Mouse (Mus musculus): ENCODE measurements around the gene Tpp1.
"Not testable (repeated sequence)": the region's sequence is repeated elsewhere in the genome, so short reads cannot be mapped to it uniquely, and the experiment has no call there.

Gene Tpp1

DNA sequence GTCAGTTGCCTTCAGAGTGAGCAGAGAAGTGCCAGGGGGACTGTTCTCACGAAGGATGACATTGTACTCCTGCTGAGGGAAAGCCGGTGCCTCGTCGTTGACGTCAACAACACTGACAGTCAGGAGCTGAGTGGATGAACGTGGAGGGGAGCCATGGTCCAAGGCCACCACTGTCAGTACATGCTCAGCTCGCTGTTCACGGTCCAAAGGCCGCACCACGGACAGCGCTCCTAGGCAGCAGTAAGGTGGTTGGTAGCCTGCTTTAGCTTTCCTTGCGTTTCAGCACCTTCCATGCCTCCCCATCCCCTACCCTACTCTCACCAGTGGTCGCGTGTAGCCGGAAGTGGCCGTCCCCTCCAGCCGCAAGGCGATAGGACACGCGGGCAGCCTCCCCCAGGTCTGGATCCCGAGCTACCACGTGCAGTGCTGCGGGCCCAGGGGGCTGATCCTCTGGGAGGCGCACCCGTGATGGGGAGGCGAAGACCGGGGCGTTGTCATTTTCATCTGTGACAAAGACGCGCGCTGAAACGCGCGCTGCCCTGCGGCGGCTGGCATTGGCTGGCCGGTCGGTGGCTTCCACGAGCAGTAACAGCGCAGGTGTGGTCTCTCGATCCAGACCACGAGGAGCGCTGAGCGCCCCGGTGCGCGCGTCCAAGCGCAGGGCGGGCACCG is 9.9 kb upstream of the Tpp1 start:
- DNase-seq: no peak

DNA sequence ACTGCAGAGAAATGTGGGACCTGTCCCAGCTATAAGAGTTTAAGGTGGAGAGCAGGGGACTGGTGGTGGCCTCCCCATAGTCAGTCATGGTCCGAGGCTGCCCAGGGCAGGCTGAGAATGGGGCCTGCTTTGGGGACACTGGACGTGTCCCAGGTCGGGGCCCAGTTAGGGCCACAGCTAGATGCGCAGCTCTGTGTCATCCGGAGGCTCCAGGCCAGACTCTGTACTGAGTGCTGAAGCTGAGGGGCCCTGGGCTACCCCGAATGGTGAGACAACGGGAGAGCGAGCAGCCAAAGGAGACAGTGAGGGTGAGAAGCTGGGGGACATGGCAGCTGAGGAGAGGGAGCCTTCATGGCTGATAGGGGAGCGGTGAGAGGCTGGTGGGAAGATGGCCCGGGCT is 1.2 kb upstream of the Tpp1 start:
- DNase-seq: no peak

DNA sequence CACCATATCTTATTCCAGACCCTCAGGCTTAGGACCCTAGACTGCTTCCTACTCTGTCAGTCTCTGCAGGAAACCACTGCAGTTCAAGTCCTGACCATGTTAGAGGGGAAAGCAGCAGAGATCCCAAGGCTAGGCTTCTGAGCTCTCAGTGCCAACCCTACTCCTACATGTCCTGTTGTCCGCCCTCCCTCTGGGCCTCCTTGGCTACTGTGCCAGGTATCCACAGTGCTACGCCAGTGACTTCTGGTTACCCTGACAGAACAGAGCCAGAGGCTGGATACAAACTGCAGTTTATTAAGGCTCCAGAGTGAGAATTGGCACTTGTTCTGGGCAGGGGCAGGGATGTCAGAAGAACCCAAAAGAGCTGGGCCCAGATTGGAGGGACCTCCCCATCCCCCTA is 681 bp upstream of the Tpp1 start:
- DNase-seq: peak; percentile 53 to 67

DNA sequence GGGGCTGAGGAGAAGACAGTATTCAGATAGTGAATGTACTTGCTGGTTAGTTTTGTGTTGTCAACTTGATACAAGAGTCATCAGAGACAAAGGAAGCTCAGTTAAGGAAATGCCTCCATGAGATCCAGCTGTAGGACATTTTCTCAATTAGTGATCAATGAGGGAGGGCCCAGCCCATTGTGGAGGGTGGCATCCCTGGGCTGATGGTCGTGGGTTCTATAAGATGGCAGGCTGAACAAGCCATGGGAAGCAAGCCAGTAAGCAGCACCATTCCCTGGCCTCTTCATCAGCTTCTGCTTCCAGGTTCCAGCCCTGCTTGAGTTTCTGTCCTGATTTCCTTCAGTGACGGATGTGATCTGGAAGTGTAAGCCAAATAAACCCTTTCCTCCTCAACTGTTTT is 4.3 kb downstream of the Tpp1 start:
- DNase-seq: no peak

GRCm38 (mm10) chr7:105743926-105744590 is 8.0 kb downstream of the Tpp1 start, which contains the start of gene Taf10:
Gene Taf10, minus strand, starts transcription at chr7:105744361.
- peak; percentile 86 to 88 for DNase-seq

GRCm38 (mm10) chr7:105743246-105743925 is 8.6 kb downstream of the Tpp1 start:
- DNase-seq: not testable (repeated sequence)

DNA sequence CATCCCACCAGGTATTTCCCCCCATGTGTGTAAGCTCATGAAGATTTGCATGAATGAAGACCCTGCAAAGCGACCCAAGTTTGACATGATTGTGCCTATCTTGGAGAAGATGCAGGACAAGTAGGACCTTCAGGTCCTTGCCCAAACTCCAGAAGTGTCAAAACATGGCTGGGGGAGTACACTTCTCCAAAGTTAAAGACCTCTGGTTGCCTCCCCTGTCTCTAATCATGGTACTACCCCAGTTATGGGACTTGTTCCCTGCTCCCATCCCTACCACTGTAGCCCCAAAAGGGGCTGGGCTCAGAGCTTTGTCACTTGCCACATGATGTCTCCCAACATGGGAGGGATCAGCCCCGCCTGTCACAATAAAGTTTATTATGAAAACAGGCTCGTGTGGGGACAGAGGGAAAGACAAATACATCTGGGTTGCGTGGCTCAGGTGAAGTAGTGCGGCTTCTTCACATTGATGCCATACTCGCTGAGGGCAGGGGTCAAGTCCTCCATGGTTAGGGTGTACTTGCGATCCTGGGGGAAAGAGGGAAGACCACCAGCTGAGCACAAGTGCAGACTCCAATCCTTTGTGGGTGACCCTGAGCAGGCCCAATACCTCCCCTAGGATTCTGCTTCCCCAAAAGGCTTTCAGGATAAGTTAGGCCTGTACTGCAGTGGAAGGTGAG is 9.4 kb downstream of the Tpp1 start:
- not testable (repeated sequence) for DNase-seq

- no peak for DNase-seq
Observed at GRCm38 (mm10) chr7:105741978-105742377, 10.1 kb downstream of the Tpp1 start.

DNA sequence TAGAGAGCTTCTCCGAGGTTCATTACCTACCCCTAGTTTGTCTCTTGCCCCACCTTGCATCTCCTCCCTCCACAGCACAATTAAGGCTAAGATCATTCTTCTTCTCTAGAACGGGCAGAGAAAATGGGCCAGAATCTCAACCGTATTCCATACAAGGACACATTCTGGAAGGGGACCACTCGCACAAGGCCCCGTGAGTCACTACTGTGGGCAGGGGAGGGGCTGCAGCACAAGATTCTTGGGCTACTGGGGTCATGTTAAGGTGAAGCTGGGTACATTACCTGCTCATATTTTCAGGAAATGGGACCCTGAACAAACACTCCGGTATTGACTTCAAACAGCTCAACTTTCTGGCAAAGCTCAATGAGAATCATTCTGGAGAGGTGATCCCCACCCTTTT is 11.2 kb downstream of the Tpp1 start:
- DNase-seq: no peak

- DNase-seq: no peak
Observed at GRCm38 (mm10) chr7:105740089-105740795, 11.8 kb downstream of the Tpp1 start.

DNA sequence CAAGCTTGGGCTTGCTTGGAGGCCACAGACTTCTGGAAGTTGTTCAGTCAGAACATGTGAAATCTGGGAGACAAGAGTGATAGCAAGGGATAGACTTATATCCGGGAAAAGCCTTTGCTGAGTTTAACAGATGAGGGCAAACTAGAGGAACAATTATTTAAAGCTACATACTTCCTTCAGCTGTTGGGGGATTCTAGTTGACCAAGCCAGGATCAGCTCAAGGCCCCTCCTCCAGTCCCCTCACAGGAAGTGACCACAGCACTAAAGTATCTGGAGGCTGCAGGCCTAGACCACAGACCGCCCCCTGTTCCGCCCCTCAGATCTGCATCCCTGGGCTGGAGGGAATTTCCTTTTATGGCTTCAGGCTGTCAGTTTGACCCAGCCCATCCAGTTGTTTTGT is 13.1 kb downstream of the Tpp1 start:
- no peak for DNase-seq

DNA sequence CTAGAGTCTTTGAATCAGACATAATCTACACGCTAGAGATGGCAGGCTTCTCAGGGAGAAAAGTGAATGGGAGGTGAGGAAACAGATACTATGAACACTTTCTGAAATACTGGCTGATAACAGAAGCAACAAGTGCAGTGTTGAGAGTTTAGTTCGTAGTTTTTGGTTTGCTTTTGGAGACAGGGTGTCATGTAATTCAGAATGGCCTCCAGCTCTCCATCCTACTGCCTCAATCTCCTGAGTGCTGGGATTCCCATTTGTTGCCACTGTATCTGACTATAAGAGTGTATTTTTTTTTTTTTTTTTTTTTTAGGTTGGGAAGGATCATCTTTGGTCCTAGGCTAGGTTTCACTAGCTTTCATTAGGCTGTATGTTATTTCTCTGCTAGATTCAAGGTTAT is 13.7 kb downstream of the Tpp1 start:
- no peak for DNase-seq

DNA sequence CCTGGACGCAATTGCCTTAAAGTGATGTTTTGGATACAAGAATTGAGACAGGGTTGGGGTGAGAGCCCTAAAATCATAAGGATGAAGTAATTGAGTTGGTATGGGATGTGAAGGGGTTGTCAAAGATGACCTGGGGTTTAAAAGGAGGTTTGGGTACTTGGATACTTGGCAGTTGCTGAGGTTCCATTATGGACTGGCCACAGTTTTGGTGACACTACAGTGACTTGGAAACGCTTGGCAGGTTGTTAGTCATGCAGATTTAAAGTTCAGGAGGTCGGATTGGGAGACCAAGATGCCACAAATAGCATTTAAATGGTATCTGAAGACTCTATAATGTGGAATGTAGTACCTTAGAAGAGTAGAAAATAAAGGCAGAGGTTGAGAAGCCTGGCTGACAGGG is 14.4 kb downstream of the Tpp1 start:
- DNase-seq: no peak

GRCm38 (mm10) chr7:105736911-105737521 is 15.0 kb downstream of the Tpp1 start, which contains the start of gene Rrp8:
Gene Rrp8, minus strand, starts transcription at chr7:105737385.
- peak; percentile 36 to 54 for DNase-seq

- peak; percentile 91 to 92 for DNase-seq
Observed at GRCm38 (mm10) chr7:105736264-105736901, 15.7 kb downstream of the Tpp1 start, which contains the start of gene Ilk. Gene Ilk, plus strand, starts transcription at chr7:105736592.

DNA sequence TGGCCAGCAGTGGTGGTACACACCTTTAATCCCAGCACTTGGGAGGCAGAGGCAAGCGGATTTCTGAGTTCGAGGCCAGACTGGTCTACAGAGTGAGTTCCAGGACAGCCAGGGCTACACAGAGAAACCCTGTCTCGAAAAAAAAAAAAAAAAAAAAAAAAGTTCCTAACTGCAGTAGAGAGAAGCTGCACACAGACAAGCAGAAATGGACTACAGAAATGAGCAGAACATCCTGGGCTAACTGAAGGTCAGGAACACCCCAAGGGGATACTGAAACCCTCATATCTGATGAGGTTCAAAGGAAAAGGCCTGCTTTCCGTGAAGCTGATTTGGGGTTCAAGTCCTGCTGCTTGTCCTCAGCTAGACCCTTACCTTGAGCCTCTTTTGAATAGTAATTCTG is 16.6 kb downstream of the Tpp1 start:
- not testable (repeated sequence) for DNase-seq

DNA sequence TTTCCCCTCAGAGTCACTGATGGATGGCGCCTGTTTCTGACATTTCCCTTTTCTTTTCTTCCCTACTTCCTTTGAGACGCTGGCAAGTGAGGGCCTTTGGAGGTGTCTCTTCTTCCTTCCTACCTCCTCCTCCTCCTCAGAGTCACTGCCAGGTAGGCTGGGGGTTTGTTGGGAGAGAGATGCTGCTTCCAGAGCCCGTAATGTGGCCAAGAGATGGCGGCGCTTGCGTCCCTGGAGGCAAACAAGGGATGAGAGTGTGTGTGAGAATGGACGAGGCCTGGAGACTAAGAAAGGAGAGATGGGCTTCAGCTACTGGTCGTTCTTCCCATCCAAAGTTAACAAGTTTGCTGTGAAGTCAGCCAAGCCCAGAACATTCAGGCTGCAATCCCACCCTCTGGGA is 17.2 kb downstream of the Tpp1 start:
- no peak for DNase-seq

DNA sequence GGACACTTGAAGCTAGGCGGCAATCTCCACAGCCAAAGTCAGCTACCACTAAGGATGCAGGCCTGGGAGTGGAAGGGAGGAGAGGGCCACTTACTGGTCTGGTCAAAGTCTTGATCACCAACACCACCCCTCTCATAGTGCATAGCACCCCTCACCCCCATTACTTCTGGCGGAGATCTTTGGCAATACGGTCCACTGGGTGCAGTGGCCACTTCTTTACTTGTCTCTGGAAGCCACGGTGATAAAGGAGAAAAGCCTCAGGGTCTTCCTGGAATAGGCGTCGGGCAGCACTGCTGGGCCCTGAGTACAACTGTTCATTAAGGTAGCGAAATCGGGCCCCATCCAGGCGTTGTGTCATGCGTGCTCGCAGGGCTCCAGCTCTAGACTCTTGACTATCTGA is 18.2 kb downstream of the Tpp1 start:
- no peak for DNase-seq

DNA sequence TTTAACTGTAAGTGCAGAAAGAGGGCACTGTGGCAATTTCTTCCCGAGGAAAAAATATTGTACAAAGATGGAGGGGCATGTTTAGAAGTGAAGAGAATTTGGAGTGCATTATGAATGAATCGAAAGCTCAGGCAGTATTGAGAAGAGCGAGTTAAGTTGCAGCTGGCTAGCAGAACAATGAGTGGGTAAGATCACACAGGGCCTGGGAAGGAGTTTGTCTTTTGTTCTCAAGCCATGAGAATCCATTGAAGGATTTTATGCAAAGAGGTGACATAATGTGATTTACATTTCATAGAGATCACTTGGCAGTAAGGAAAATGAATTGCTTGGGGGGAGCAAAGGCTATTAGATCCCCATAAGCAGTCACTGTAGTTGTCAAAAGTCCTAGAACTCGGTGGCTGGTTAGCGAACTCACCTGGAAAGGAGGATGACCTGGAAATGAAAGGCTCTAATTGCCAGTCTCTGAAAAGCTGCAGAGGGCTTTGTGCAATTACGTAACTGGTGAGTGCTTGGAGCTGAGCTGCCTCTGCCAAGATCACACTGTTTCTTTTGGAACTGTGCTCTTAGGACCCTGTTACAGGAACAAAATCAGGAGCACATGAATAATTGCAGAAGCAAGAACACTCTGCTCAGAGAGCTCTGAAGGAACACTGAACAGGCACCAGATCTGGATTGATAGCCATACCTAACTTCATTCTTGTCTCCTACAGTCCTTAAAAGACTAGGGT is 23.2 kb downstream of the Tpp1 start:
- no peak for DNase-seq

GRCm38 (mm10) chr7:105726980-105727325 is 25.1 kb downstream of the Tpp1 start:
- DNase-seq: no peak

All from cerebellum, adult 18-20 months (tissue).